Mouse (Mus musculus) ES-E14 (cell line): ENCODE results near the gene Olfr524.

Experiments
- CHD2 ChIP-seq: IDR thresholded peaks from 2 replicates; pipeline ENCODE4 v1.6.1; 2014; ENCODE audit warnings: mild to moderate bottlenecking, low read depth, low read length, inconsistent platforms
- HCFC1 ChIP-seq: IDR thresholded peaks from 2 replicates; pipeline ENCODE4 v1.6.1; 2012; ENCODE audit warnings: low read length, inconsistent platforms, borderline replicate concordance; ENCODE audit not compliant: insufficient read depth
- MAFK ChIP-seq: IDR thresholded peaks from 2 replicates; pipeline ENCODE4 v1.6.1; 2014; ENCODE audit warnings: mild to moderate bottlenecking, low read depth, low read length, inconsistent platforms; ENCODE audit not compliant: insufficient read depth
- ZC3H11A ChIP-seq: IDR thresholded peaks from 2 replicates; pipeline ENCODE4 v1.6.1; 2012; ENCODE audit warnings: low read depth, mild to moderate bottlenecking, inconsistent platforms, low read length, borderline replicate concordance
- ZNF384 ChIP-seq: IDR thresholded peaks from 2 replicates; pipeline ENCODE4 v1.6.1; 2012; ENCODE audit warnings: low read depth, low read length, inconsistent platforms

DNA sequence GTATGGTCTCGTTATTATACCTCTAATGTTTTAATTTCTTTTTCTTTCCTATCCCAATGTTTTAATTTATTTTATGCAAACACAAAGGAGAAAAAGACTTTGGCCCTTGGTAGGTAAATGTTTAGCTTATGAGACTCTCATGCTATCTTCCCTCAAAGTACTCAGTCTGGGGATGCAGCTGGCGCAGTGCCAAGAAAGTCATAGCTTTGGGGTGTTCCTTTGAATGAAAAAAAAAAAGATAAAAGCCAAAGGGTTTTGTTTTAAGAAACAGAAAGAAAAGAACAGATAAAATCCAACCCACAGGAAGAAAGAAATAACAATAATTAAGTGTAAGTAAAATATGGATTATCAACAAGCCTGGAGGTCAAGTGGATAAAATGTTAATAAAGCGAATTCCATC lies 2.9 kb upstream of the Olfr524 start:
- no peak for TF ChIP-seq ZC3H11A
- no peak for TF ChIP-seq HCFC1
- TF ChIP-seq CHD2, result no peak
- no peak for TF ChIP-seq ZNF384
- no peak for TF ChIP-seq MAFK
